ENCODE assay signal across 19 mouse cellular contexts in genomic region chr19:43998101-43998500, GRCm38 (mm10). TPM values are rescaled to one million over a fixed set of nuclear protein-coding genes. Genes with fewer than 3 reads are reported as not detected.
DNase-seq lines count a peak whose midpoint lies in the region; ATAC-seq and TF ChIP-seq lines count a peak whose summit lies in the region.
"Had no signal": no experiment of that assay in that cellular context is flagged by ENCODE, and none has a peak within 500 bp of the region (broad histone marks: within the 10 kb centered on the region; RNA-seq: fewer than 3 reads in every experiment).

No protein-coding gene starts in this region.

- no peaks in the 10 kb centered on the region for H3K4me1 ChIP-seq in liver, embryonic 16.5 days (ENCODE audit: control insufficient read depth, low read depth, low read length)

- no peak overlapping the region for H3K27ac ChIP-seq in left cerebral cortex, adult 2 months
- peak overlapping the region; percentile 82 for H3K27ac ChIP-seq in liver, embryonic 16.5 days (ENCODE audit: low read length)
- H3K27ac ChIP-seq: gastrocnemius, adult 2 months; heart, embryonic 10.5 days had no signal

- H3K36me3 ChIP-seq in liver, embryonic 16.5 days (ENCODE audit: control insufficient read depth, insufficient read depth) = no peaks in the 10 kb centered on the region
- H3K36me3 ChIP-seq: heart, embryonic 10.5 days had no signal

- no peak for TF ChIP-seq CTCF in left cerebral cortex, adult 2 months (IDR thresholded peaks at IDR 0.05)

- H3K27me3 ChIP-seq in liver, embryonic 16.5 days (ENCODE audit: control insufficient read depth, insufficient read depth, low read depth, low read length) = no peaks in the 10 kb centered on the region

- H3K4me2 ChIP-seq in liver, embryonic 16.5 days (ENCODE audit: low read depth, low read length) = no peak overlapping the region

- intact Hi-C loops in left cerebral cortex, adult 2 months (cut with DNase I) = no loop called here
- intact Hi-C loops in heart, postnatal 25 days (cut with DNase I) = no loop called here

- 70% methylated on average over 10 of the region's 10 CpGs for WGBS in liver, embryonic 16.5 days (ENCODE audit: insufficient replicate concordance)

- no peak for ATAC-seq in liver, embryonic 16.5 days (ENCODE audit: low read depth)
- ATAC-seq: midbrain, embryonic 16.5 days had no signal

- no peak overlapping the region for H3K9ac ChIP-seq in liver, embryonic 16.5 days (ENCODE audit: low read depth, low read length)

- H3K9me3 ChIP-seq in liver, embryonic 16.5 days (replicated peaks; ENCODE audit: control insufficient read depth, low read length) = no peaks in the 10 kb centered on the region
- H3K9me3 ChIP-seq: heart, embryonic 10.5 days had no signal

- DNase-seq in left cerebral cortex, adult 2 months (ENCODE audit: extremely low spot score in 1 of 2, low spot score in 2 of 2) = peak; percentile 50 to 58
- DNase-seq in left cerebral cortex, adult 11 months (ENCODE audit: low spot score) = no peak
- peak; percentile 50 to 74 for DNase-seq in frontal cortex, adult 2 months (ENCODE audit: extremely low spot score in 1 of 2, low spot score in 1 of 2)
- peak; percentile 89 for DNase-seq in layer of hippocampus, adult 9-11 months
- no peak for DNase-seq in heart, adult 9 months (ENCODE audit: low spot score in 2 of 2)
- no peak for DNase-seq in heart, postnatal 25 days (ENCODE audit: low spot score)
- DNase-seq in Muller cell, postnatal 12 days (ENCODE audit: inconsistent ontology term) = no peak
- DNase-seq: adrenal gland, adult 2 months; cerebellum, postnatal 14 days; gastrocnemius, adult 2 months; heart, postnatal 36 days; lung, postnatal 36 days; thymus, adult 18-20 months had no signal

- no peak overlapping the region for H3K4me3 ChIP-seq in left cerebral cortex, adult 2 months
- H3K4me3 ChIP-seq in liver, embryonic 16.5 days (ENCODE audit: low read depth, low read length) = no peak overlapping the region
- H3K4me3 ChIP-seq: gastrocnemius, adult 2 months; heart, embryonic 10.5 days had no signal

RNA-seq across cellular contexts. Expression of gene Cpn1, which starts 11.7 kb away (rescaled TPM):
- total RNA-seq in left cerebral cortex, adult 2 months (2021) = under 1 TPM; 0.16 TPM
- polyA plus RNA-seq in frontal cortex, adult 2 months (2012; rRNA removed) = 0.13 and 0.14 TPM in 2 replicates
- 97.2 and 112 TPM in 2 replicates for polyA plus RNA-seq in liver, embryonic 16.5 days (2015; fragmentation: Nextera tagmentation; extraction: Ambion mirVana)
- under 1 TPM; 0.16 to 0.31 TPM for total RNA-seq in heart, postnatal 25 days (2021)
- total RNA-seq: gastrocnemius, adult 2 months had no signal
- polyA plus RNA-seq: adrenal gland, adult 2 months; embryonic facial prominence, embryonic 11.5 days; limb, embryonic 11.5 days had no signal

RNA-seq across cellular contexts. Expression of gene Cyp2c23, which starts 30.9 kb away (rescaled TPM):
- under 1 TPM; 0.19 to 0.25 TPM for total RNA-seq in left cerebral cortex, adult 2 months (2021)
- 0.10 and 0.11 TPM in 2 replicates for polyA plus RNA-seq in frontal cortex, adult 2 months (2012; rRNA removed)
- 40.0 and 44.5 TPM in 2 replicates for polyA plus RNA-seq in liver, embryonic 16.5 days (2015; fragmentation: Nextera tagmentation; extraction: Ambion mirVana)
- not detected for total RNA-seq in heart, postnatal 25 days (2021)
- total RNA-seq: gastrocnemius, adult 2 months had no signal
- polyA plus RNA-seq: embryonic facial prominence, embryonic 11.5 days; midbrain, embryonic 16.5 days; neural tube, embryonic 11.5 days had no signal

RNA-seq across cellular contexts. Expression of gene Dnmbp, which starts 58.1 kb away (rescaled TPM):
- 10 to 100 TPM; 13.8 to 14.1 TPM for total RNA-seq in left cerebral cortex, adult 2 months (2021)
- 10.8 and 11.4 TPM in 2 replicates for polyA plus RNA-seq in frontal cortex, adult 2 months (2012; rRNA removed)
- 2.8 and 3.2 TPM in 2 replicates for polyA plus RNA-seq in liver, embryonic 16.5 days (2015; fragmentation: Nextera tagmentation; extraction: Ambion mirVana)
- total RNA-seq in heart, postnatal 25 days (2021) = 1 to 10 TPM; 8.2 to 9.8 TPM

Comparison
In these comparisons a context has a peak if more than half of its experiments do, and no peak if none do; other contexts are left out.
1. DNase-seq: peak in left cerebral cortex, adult 2 months (2 of 2), frontal cortex, adult 2 months (2 of 2) and layer of hippocampus, adult 9-11 months (single experiment); none in left cerebral cortex, adult 11 months (single experiment), heart, adult 9 months (0 of 2), heart, postnatal 25 days (single experiment) and Muller cell, postnatal 12 days (single experiment).